Mouse (Mus musculus): ENCODE results near the gene Cops7a. TPM values are rescaled to one million over a fixed set of nuclear protein-coding genes. Genes with fewer than 3 reads are reported as not detected.
A peak's percentile ranks its signal among the peaks of the same experiment; 100 is the strongest.

The Cops7a gene
- total RNA-seq, 2 experiments from 2014 or later: 4.1 to 14.3 TPM

GRCm38 (mm10) chr6:124920318-124921085, 44.8 kb downstream of the Cops7a start:
- ATAC-seq (replicated peaks; ENCODE audit: low FRiP score, poor library complexity, severe bottlenecking): no peak

- no peak for ATAC-seq (replicated peaks; ENCODE audit: low FRiP score, poor library complexity, severe bottlenecking)
These were observed 45.5 kb downstream of the Cops7a start, which contains the start of gene Ptms for GRCm38 (mm10) chr6:124919695-124920317. TSS of gene Ptms (minus strand) at chr6:124920103.

- ATAC-seq (replicated peaks; ENCODE audit: low FRiP score, poor library complexity, severe bottlenecking): no peak
These were observed 46.3 kb downstream of the Cops7a start for GRCm38 (mm10) chr6:124918890-124919627.

GRCm38 (mm10) chr6:124918331-124918690, 47.0 kb downstream of the Cops7a start:
- ATAC-seq (replicated peaks; ENCODE audit: low FRiP score, poor library complexity, severe bottlenecking): no peak

- ATAC-seq (replicated peaks; ENCODE audit: low FRiP score, poor library complexity, severe bottlenecking): no peak
These were observed 47.6 kb downstream of the Cops7a start for GRCm38 (mm10) chr6:124917518-124918330.

GRCm38 (mm10) chr6:124916695-124917517, 48.4 kb downstream of the Cops7a start:
- ATAC-seq (replicated peaks; ENCODE audit: low FRiP score, poor library complexity, severe bottlenecking): peak; percentile 86

GRCm38 (mm10) chr6:124915942-124916694, 49.2 kb downstream of the Cops7a start:
- ATAC-seq (replicated peaks; ENCODE audit: low FRiP score, poor library complexity, severe bottlenecking): no peak

GRCm38 (mm10) chr6:124915160-124915941, 50.0 kb downstream of the Cops7a start:
- ATAC-seq (replicated peaks; ENCODE audit: low FRiP score, poor library complexity, severe bottlenecking): no peak

- no peak for ATAC-seq (replicated peaks; ENCODE audit: low FRiP score, poor library complexity, severe bottlenecking)
These were observed 50.8 kb downstream of the Cops7a start for GRCm38 (mm10) chr6:124914511-124914910.

- ATAC-seq (replicated peaks; ENCODE audit: low FRiP score, poor library complexity, severe bottlenecking): no peak
These were observed 51.5 kb downstream of the Cops7a start for GRCm38 (mm10) chr6:124913721-124914285.

GRCm38 (mm10) chr6:124913214-124913613, 52.1 kb downstream of the Cops7a start:
- ATAC-seq (replicated peaks; ENCODE audit: low FRiP score, poor library complexity, severe bottlenecking): no peak

GRCm38 (mm10) chr6:124911533-124912218, 53.7 kb downstream of the Cops7a start, which contains the start of gene Lag3:
TSS of gene Lag3 (minus strand) at chr6:124911705.
- ATAC-seq (replicated peaks; ENCODE audit: low FRiP score, poor library complexity, severe bottlenecking): no peak

- no peak for ATAC-seq (replicated peaks; ENCODE audit: low FRiP score, poor library complexity, severe bottlenecking)
These were observed 55.3 kb downstream of the Cops7a start for GRCm38 (mm10) chr6:124910032-124910431.
